Mouse (Mus musculus) brain, embryonic 14.5 days (tissue): ENCODE data around the gene Sebox.

ENCODE experiments used
- CTCF ChIP-seq: fragments of 200-500 bp; IDR thresholded peaks from 2 replicates; pipeline ENCODE4 v1.5.1; 2012; ENCODE audit warnings: inconsistent platforms, mild to moderate bottlenecking, moderate library complexity, borderline replicate concordance; ENCODE audit not compliant: insufficient read depth, insufficient read length; ENCODE audit errors: extremely low read depth
- POLR2A ChIP-seq: fragments of 200-500 bp; IDR thresholded peaks from 2 replicates; pipeline ENCODE4 v1.6.1; 2012; ENCODE audit warnings: mild to moderate bottlenecking, inconsistent platforms, borderline replicate concordance; ENCODE audit not compliant: poor library complexity, insufficient read depth, insufficient read length, severe bottlenecking; ENCODE audit errors: extremely low read depth

DNA sequence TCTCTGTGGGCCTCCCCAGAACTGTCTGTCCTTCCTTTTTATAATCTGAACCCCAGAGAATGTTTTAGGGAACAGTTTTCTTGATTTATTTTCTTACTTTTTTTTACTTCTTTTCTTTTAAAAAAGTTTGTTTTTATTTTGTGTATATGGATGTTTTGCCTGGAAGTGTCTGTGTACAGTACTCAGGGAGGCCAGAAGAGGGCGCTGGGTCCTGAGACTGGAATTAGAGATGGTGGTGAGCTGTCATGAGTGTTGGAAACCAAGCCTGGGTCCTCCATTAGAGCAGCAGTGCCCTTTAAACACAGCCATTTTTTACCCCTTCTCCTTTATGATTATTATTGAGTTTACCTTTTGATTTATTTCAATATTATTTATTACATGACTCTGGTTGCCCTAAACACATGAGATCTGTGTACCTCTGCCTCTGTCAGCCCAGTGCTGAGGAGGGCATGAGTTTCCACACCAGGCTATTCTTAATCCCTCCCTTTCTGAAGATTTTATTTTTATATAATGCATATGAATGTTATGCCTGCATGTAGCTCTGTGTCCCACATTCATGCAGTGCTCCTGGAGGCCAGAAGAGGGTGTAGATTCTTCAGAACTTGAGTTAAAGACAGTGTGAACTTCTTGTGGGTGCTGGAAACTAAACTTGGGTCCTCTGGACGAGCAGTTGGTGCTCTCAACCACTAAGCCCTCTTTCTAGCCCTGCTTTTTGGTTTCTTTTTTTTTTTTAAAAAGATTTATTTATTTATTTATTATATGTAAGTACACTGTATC, 12.5 kb downstream of the Sebox start:
- TF ChIP-seq POLR2A (no peak), CTCF (peak; percentile 44; the same call in 1 of the 2 replicates)
